Mouse (Mus musculus): ENCODE measurements around the gene Copz1.
A peak's percentile ranks its signal among the peaks of the same experiment; 100 is the strongest.

Gene Copz1

DNA sequence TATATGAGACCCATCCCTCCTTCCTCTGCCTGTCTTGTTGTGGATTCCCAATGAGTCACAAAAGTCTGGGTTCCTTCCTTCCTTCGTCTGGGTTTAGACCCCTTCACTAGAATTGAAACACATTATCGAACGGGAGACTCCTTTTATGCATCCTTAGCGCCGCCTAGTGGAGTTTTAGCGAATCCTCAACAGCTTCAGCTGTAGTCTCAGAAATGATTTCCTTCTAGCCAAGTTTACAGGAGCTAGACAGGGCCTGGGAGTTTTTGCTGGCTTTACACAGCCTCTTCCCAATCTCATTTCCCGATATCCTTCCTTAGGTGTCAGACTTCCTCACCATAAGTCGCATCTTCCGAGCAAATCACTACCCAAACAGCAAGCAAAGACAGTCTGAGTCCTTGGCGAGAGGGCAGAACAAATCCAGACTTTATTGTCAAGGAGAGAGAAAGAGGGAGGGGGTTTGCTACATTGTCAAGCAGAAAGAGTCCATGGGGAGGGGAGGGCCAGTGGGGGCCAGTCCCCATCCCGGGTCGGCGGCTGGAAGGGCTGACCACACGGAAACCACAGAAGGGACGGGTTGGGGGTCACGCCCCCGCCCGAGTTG, 41.1 kb downstream of the Copz1 start:
- DNase-seq, result peak; percentile 51

DNA sequence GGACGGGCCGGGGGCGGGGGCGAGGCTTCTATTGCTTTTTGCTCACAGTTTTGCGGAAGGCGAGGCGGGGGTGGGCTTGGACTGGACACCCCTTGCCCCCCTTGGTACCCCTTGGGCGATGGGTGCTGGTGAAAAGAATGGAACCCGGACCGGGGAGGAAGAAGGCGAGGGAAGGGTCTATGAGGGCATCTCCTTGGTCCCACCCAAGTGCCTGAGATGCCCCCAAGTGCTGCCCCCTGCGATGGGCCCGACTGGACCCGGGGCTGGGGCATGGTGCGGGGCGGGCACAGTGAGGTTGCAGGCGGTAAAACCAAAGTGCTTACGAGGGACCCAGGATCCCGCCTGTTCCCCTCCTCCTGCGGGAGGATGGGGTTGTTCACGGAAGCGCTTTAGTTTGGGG, 41.7 kb downstream of the Copz1 start:
- no peak for DNase-seq

DNA sequence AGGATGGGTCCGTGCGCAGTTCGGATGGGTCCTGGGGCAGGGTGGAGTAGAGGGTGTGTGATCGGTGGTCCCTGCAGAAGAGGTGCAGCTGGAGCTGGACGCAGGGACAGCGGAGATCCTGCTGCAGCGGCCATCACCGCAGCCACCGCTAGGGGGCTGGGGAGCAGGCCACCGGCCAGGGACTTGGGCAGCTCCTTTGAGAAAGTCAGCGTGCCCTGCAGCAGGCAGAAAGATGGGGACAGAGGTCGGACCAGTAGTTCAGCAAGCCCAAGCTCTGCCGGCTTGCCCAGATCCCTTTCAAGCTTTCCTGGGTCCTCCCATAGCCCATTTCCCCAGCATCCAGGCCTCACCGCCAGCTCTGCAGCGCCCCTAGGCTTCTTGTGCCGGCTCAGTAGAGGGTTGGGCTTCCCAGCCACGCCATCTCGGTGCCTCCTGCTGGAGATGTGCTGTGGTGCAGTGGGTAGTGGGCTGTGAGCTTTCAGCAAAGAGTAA, 42.5 kb downstream of the Copz1 start:
- peak; percentile 69 for DNase-seq

DNA sequence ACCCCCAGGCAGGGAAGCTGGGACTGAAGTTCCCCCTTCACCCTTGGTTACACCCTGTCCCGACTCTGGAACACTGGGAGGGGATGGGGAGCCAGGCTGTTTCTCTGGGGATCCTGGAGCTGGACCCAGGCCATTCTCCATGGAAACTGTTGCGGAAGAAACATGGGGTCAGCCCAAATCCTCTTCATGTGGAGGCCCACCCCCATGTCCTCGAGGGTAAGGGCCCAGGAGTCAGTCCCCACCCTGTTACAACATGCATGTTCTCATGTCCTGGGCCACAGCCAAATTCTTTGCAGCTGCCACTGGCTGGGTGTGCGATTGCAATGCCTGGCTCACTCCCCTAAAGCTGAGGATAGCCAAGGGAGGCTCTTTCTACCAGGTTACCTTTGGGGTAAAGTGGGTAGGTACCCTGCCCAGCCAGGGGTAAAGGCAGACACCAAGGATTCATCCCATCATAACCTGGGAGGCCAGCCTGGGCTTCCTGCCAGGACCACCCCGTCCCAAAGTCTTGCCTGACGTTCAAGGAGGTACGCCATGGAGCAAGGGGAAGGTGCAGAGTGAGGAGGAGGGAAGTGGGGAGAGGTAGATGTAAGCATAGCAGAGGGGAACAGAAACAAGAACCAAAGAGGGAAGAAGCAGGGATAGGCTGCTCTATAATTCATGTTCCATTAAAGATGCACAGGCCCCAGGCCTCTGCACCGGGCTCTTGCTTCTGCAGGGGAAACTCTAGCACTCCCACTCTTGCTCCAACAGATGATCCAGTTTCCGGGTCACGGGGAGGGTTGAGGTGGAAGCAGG, 43.7 kb downstream of the Copz1 start:
- DNase-seq, result no peak

DNA sequence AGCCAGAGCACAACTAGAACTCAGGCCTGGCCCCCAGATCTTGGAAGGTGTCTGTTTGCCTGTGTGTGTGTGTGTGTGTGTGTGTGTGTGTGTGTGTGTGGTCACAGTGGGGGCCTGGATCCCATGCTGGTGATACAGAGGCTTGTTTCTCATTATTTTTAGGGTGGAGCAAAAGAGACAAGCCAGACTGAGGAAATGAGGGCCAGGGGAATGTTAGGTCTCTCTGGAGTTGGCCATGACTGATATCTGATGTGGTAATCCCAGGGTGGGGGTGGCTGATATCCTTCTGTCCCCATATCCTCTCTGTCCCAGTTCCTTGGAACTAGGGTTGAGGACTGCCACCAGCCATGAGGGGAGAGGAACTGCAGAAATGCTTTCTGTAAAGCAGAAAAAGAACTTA, 44.6 kb downstream of the Copz1 start:
- no peak for DNase-seq

DNA sequence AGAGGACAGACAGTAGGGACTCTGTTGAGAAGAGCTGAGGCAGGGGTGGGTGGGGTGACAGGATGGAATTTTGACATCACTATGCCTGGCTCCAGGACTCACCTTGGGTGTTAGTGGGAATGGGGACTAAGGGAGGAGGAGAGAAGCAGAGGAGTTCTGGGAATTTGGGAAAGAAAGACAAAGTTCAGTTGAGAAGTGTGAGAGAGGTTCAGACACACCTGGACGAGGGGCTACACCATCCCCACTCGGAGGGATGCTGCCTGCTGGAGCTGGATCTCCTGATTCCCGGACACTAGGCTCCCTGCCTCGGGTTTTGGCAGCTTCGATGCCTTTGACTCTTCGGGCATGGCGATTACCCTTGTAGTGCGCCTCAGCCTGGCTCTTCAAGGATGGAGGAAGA, 45.2 kb downstream of the Copz1 start:
- no peak for DNase-seq

DNA sequence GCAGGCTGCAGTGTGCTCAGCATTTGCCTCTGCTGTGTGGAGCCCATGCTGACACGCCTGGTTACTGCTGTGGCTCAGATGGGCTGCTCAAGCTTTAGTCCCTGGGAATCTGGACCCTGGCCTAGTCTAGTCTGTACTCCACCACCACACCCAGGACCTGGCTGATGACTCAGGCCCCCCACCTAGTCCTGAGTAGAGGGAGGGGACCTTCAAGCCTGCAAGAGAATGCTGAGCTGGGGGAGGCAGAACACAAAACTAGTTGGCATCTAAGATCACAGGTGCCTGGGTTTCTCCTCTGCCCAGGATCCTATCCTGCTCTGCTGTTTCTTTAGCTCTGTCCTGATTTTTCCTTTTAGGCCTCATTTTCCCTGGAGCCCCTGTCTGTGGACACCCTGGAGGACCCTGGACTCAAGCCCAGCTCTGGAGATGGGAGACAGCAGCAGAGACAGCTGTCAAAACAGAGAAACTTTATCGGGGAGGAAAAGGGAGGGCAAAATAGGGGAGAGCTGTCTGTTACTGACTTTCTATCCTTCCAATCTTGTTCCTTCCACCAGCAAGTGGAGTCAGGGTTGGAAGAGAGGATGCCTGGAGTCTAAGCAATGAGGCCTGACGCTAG, 45.8 kb downstream of the Copz1 start:
- no peak for DNase-seq

DNA sequence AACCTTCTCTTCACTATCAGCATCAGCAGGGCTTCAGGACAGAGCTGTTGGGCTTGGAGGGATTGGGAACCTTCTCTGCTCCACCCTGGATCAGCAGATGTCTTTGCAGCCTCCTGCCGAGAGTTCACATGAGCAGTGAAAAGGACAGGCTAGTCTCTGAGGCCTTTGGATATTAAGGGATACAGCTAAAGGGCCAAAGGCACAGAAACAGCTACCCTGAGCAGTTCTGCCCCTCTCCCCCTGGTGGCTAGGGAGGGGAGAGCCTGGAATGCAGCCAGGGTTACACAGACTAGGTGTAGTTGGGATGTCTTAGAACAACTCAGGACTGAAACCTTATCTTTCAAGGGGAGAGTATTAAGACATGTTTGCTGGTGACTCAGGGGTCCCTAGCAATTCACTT, 48.6 kb downstream of the Copz1 start:
- DNase-seq, result no peak

DNA sequence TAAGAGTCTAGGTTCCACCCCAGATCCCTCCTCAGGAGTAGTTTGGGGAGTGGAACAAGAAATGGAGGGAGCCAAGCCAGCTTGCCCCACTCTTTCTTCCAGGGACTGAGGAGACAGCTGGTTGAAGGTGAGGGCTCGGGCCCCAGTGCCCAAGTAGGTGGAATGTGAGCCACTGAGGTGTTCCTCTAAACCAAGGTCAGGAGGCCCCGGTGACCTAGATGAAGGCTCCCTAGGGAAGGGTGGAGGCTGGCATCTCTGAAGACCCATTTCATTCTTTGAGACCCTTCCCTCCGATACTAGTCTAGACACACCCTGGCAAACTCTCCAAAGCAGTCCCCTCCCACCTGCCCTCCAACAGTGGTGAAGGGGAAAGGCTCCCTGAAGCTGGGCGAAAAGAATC, 49.9 kb downstream of the Copz1 start:
- no peak for DNase-seq

DNA sequence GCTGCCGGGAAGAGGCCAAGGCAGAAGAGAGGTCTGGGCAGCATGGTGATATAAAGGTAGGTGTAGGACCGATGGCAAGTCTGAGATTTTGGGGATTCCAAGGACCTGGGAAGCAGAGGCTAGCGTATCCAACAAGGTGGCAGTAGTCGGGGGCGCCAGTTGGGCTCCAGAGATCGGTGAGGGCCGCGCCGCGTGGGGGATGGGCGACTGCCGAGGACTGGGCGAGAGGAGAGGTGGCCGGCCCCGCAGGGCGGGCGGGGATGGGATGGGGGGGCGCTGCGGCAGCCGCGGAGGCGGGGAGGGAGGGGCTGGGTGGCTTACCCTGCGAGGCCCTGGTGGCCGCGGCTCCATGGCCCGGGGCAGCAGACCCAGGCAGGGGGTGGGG, 50.5 kb downstream of the Copz1 start:
- no peak for DNase-seq

DNA sequence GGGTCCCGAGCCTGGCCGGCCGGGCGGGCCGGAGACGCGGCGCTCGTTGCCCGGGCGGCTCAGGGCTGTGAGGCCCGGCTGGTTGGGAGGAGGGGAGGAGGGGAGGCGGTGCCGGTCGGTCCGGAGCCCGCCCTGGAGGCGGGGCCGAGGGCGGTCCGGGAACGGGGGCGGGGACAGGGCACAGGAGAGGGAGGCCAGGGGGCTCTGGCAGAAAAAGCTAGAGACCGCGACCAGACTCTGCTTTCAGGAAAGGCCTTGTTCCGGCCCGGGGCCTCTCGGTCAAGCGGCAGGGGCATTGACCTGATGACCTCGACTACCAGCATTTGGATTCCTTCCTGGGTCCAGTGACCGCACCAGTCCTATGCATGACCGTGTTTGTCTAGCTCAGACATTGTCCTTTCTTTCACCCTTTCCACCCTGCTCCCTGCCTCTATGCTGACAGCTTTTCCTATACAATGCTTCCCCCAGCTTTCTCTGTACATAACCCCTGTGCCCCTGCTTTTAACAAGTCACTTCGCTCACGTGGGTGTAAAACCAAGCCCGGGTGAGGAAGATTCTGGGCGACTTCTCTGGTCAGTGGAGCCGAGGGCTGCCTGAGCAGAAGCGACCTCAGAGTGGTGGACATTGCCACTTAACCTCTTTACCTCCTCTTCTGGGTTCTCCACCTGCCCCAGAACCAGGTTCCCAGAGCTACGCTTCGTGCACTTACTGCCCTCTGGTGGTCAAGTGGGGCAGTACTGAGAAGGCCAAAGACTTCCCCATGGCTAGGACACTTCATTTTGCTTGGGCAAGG, 51.1 kb downstream of the Copz1 start:
- peak; percentile 79 for DNase-seq

DNA sequence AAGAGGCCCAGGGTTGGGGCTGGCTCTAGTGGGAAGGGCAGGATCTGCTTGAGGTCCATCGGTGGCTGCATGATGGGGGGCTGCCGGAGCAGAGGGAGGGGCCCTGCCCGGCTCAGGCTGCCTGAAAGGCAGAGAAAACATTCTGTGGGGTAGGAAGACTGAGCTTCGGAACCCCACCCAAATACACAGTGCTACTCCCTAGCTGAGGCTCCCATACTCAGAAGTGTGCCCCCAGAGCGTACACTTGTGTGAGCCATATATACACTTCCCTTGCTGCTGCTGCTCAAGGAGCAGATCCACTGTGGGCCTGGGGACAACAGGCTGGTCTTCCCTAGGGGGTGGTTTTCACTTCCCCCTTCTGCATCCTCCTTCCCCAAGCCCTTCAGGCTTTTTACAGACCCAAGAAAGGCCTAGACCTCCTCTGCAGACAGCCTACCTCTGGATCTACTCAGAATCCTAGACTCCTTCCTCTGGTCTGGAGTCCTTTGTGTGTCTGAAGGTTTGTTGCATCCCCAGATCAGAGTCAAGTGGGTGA, 60.6 kb downstream of the Copz1 start:
- DNase-seq, result no peak

DNA sequence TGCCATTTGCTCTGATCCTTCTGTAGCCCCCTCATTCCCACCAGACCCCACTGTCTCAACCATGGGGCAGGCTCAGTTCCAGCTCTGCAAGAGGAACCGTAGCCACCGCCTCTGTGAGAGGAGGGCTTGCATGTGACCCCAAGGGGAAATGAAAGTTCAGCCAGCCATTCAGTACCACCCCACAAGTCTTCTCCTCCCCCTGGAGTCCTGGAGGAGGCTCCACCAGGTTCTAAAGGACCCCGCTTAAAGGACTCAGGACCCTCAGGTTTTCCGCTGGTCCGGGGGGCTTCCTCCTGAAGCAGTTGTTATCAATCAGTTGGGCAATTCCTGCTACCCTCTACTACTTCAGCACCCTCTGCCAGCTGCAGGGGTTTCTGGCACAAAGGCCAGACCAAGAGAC, 61.2 kb downstream of the Copz1 start:
- no peak for DNase-seq

DNA sequence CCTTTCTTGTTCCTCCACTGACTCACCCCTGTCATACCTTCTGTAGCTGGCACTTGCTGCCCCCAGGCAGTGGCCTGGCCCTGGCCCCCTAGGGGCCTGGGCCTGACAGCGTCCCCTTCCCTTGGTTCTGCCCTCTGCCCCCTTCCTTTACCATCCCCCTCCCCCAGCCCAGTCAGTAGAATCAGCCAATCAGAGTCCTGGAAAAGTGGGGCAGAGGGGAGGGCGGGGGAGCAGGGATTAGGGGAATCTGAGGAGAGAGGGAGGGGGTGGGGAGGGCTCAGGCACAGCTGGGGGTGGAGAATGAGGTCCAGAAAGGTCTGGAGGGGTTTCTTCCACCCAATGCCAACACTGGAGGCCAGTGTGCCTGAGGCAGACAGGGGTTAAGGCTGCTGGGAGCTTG, 61.7 kb downstream of the Copz1 start:
- no peak for DNase-seq

DNA sequence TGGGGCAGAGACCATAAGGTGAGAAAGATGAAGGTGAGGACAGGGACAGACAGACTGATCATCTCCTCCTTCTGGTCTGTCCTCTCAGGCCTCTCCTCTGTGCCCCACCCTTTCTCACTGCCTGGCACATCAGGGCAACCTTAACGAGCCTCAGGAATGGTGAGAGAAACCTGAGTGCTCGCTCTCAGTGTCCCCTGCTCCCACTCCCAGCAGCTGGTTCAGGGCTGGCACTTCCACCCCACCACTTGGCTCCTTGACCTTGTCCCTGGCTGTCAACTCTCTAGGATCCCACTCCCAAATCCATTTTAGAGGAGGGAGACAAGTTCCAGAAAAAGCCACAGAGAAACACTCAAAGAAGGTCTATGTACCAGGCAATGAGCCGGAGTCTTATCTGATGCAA, 62.5 kb downstream of the Copz1 start:
- DNase-seq, result no peak

DNA sequence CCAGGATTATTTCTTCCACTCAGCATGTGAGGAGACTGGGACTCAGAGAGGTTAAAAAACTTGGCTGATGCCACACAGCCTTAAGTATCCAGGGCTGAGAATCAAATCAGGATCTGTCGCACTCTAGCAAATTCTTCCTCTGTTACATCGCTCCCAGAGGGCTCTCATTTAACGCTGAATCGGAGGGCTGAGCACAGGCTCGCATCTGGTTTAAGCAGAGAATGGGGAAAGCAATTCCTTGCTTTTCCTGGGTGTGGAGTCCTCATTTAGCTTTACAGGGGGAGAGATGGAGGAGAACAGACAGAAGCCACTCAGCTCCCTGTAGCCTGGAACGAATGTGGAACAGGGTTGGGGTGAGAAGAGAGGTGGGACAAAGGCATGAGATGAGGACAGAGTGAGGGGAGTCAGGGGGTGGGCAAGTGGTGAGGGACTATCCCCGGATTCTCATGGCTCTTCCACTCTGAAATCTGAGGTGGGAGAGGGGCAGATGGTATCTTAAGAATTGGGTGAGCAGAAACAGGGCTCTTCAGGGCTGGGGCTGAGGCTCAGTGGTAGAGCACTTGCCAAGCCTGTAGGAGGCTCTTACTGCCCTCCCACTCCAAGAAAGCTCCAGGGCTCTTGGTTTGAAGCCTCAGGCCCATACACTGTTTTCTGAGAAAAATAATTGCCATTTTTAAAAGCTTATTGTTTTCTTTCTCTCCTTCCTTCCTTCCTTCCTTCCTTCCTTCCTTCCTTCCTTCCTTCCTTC, 63.1 kb downstream of the Copz1 start:
- DNase-seq, result no peak

DNA sequence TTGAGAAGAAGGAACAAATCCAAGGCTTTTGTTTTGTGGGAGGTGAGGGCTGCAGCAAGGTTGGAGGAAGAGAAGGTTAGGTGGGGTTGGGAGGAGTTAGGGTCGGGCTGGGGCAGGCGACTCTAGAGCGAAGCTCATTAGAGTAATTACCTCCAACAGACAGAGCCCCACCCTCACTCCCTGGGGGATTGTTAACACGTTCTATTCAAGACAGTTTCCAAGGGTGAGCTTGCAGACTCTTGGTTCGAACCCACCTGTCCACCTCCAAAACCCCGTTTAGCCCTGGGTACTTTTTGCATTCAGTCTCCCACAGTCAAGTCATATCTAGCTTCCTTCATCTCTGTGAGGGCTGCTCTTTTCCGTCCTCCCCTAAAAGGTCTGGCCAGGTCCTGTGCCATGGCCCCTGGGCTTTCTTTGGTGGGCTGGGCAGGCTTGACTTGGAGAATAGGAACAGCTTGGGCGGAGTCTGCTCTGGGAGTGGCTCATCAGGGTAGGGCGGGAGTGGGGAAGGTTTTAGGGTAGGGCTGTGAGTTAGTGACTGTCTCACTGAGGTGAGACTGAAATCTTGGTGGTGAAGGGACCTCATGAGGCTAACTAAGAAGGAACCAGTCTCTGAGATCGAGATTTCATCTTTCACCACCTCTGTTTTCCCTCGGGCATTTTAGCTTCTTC, 64.6 kb downstream of the Copz1 start:
- no peak for DNase-seq

DNA sequence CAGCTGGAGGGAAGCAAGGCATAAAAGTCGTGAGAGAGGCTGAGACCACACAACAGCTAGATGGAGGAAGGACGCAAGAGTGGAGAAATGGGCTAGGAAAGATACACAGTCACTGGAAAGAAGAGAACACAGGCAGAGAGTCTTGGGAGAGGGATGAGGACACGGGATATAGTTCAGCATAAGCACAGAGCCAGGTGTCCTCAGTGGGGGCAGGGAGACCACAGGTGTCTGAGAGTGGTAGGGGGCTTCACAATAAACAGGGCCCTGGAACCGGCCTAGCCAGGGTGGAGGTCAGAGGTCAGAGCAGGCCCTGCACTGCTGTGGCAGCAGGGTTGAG, 66.3 kb downstream of the Copz1 start:
- DNase-seq, result no peak

DNA sequence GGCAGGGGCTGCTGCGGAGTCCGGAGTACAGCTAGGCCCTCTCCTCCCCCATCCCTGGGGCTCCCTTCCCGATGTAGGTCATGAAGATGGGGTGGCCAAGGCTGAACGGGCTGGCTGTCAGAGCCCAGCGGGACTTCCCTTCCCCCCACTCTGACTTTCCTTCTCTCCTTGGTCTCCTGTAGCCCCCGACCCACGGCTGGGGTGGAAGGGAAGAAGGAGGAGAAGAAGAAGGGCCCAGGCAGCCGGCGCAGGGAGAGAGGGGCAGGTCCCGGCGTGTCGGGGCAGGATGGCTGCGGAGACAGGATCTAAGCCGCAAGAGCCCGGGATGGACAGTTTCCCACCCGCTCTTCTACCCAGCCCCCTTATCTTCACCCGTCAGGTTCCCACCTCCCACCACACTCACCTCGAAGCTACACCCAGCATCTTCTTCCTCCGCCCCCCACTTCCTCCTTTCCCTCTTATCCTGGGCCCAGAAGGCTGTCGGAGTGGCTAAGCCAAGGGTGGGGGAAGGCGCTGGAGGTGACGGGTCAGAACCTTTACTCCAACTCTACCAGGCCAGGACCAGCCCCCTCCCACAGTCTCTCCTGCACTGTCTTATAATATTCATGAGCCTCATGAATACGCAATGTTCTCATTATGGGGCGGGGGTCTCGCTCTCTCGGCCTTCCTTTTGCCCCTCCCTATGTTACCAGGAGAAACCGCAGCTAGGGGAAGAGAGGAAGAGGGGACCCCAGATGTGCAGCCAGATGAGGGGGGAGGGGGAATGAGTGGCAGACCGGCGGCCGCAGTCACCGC, 66.8 kb downstream of the Copz1 start:
- no peak for DNase-seq

DNA sequence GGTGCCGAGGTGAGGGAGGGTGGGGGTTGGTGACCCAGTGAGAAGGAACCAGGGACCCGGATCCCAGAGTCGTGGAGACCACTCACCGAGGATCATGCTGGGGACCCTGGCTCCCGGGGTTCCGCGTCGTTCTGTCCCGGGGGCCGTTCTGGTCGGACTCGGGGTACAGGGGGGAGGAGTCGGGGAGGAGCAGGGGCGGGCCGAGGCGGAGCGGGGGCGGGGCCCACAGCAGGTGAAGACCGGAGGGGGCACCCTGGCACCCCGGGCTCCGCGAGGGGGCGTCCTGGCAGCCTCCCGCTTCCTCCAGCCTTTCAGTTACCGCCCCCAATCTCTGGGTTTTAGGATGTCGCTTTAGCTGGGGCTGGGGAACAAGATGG, 67.4 kb downstream of the Copz1 start, which contains the start of gene Zfp385a:
Gene Zfp385a, minus strand, starts transcription at position 133 of the 377 bp plus-strand sequence.
- DNase-seq, result no peak

DNA sequence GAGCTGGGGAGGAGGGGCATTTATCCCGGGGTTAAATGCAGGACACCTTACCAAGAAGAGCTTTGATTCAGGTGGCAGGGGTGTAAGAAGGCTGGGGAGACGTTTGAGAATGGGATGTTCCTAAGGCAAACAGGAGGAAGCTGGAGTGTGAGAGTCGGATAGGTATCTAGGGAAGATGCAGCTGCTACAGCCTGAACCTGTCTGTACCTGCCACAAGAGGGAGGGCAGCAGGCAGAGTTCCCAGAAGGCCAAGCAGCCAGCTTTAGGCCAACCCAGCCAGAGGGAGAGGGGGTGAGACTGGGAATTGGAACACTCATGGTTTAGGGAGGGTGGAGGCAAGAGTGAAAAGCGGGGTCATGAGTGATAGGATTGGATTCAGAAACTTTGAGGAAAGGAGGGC, 68.3 kb downstream of the Copz1 start:
- DNase-seq, result no peak
